Mouse (Mus musculus) small intestine, adult 2 months (tissue): ENCODE measurements around the gene Gm21983.

Experiments used
- CTCF ChIP-seq: fragments of 200-500 bp; IDR thresholded peaks from 2 replicates; pipeline ENCODE4 v1.5.1; 2012; ENCODE audit warnings: low read depth, mild to moderate bottlenecking, control low read depth, inconsistent platforms, low read length, moderate library complexity, mixed read lengths; ENCODE audit not compliant: insufficient replicate concordance, insufficient read length; ENCODE audit errors: extremely low read depth
- POLR2A ChIP-seq: fragments of 200-500 bp; IDR thresholded peaks from 2 replicates; pipeline ENCODE4 v1.6.1; 2012; ENCODE audit warnings: low read depth, mild to moderate bottlenecking, control low read depth, inconsistent platforms, low read length, moderate library complexity

DNA sequence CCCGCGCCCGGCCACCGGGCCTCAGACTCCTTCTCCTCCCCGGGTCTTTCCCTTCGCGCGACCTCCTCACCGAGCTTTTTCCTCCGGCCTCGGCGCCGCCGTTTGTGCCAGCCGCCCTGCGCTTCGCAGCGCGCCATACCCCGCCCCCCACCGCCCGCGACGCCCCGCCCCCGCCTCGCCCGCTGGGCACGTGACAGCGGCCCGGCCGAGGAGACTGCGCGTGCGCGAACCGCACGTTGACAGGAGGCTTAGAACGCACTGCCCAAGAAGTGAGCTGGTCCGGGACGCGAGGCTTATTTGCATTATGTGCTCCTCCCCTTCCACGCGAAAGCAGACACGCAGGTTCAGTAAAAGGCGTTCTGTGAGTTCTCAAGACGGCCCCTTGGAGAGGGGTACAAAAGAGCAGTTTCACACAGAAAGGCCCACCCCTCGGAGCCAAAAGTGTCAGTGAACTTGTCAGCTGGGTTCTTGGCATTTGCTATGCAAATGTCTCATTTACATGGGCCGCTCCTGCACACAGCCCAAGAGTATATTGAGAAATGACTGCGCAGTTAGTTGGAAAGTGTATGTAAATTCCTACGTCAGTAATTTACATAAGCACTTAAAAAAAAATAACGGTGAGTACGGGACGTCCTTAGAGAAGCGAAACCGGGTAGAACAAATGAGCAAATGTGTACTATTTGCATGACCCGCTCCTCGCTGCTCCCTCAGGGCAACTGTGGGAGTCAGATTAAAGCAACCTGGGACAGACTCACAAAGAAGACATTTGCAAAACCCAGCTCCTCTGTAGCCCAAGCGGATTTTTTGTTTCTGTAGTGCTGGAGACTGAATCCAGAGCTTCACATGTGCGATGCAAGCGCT, 14.0 kb downstream of the Gm21983 start, which contains the start of gene Egln2:
- TF ChIP-seq POLR2A (no peak; the same call in 1 of the 2 replicates), CTCF (no peak)
